Mouse (Mus musculus): ENCODE measurements around the gene Spic.

- TF ChIP-seq POLR2A (IDR thresholded peaks at IDR 0.05; ENCODE audit: insufficient read depth, low read depth, low read length) (no peak), EP300 (IDR thresholded peaks at IDR 0.05; ENCODE audit: insufficient read depth, low read depth, low read length) (no peak)
Observed at GRCm38 (mm10) chr10:88725343-88725742, 40.5 kb upstream of the Spic start.
